Mouse (Mus musculus) frontal cortex, adult (tissue): ENCODE measurements around the gene Neurl1a.
"Not testable (repeated sequence)": the region's sequence is repeated elsewhere in the genome, so short reads cannot be mapped to it uniquely, and the experiment has no call there.

Experiments
- ATAC-seq: cut with Nextera tagmentation; 2 replicates; pipeline ENCODE4 v1.9.2; 2017; ENCODE audit warnings: mild to moderate bottlenecking, moderate library complexity, mixed read lengths; ENCODE audit not compliant: low TSS enrichment

Neurl1a gene

DNA sequence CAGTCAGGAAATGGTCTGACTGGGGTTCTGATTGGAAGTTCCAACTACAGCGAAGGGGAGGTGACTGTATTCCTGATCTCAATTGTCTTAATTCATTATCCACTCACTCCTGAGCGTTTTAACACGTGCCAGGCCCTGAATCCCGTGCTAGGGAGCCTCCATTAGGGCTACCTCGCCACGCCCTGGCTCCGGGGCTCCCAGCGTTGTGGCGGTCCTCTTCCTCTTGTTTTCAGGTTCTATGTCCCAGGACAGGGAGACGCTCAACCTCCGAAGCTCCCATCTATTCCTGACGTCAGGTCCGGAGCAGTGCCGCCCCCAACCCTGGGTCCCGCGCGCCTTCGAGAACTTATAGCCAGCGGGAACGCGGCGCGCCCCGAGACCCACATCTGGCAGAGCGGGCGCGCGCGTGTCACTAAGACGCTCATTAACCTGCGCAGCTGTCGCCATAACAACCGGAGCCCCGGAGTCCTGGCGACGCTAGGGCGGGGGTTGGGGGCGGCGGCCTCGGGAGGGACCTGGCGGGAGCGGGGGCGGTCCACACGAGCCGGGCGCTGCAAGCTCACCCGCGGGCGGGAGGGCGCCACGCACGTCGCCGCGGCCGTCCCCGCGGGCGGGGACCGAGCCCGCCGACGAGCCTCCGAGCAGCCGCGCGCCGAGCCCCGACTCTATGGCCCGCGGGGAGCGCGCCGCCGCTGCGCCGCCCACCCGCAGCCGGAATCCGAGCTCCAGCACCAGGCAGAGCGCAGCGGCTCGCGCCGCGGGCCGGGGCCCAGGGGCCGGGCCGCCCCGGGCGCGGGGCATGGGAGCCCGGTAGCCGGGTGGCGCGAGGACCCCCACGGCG is at the start of gene Neurl1a:
Neurl1a (plus strand) TSS at position 390 of the 841 bp plus-strand sequence.
- peak; percentile 58 for ATAC-seq

DNA sequence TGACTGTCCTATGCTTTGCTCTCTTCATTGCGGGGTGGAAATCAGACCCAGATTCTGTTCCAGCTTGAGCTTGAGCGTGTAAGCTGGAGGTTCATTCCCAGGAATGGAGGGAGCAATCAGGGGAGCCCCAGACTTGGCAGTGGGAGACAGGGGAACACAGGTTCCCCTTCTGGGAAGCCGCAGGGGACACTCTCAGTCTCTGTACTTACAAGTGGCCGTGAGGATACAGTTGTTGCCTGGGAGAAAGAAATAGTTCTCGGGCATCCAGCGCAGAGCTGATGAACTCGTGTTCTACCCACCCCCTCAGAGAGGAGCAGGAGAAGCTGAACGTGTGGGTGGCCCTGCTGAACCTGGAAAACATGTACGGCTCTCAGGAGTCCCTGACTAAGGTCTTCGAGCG is 49.8 kb upstream of the Neurl1a start:
- ATAC-seq = no peak

DNA sequence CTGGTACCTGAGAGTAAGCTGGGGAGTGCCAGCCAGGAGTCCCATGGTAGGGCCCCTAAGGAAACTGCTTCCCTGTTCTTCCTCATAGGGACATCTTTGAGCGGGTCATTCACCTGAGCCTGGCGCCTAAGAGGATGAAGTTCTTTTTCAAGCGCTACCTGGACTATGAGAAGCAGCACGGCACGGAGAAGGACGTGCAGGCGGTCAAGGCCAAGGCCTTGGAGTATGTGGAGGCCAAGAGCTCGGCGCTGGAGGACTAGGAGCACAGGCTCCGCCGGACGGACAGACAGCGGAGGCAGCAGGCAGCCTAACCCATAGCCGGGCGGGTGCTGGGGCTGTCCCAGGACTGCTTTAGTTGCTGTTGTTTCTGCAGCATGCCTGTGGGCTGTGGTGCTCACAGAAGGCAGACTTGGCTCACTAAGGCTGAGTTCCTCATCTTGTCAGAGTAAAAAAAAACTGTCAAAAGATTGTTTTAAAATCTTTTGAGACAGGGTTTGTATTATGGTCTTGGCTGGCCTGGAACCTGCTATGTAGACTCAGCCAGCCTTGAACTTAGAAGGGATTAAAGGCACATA is 48.0 kb upstream of the Neurl1a start:
- ATAC-seq = no peak

DNA sequence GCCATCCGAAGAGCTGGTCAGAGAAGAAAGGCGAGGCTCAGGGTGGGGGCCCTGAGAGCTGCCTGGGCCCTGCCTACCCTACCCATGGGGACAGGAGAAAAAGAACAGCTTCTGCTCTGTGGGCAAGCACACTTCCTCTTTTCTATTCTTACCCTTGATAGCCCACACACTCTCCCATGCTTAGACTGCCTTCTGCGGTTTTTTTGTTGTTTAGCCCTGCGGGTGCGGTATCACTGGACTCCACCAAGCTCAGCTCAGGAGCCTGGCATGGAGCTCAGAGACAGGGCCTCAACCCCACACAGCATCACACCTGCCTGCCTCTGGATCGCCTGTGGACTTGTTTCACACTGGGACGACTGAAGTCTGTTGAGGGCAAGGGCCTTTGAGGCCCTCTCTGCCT is 45.5 kb upstream of the Neurl1a start:
- peak; percentile 44; the same call in 1 of the 2 replicates for ATAC-seq

DNA sequence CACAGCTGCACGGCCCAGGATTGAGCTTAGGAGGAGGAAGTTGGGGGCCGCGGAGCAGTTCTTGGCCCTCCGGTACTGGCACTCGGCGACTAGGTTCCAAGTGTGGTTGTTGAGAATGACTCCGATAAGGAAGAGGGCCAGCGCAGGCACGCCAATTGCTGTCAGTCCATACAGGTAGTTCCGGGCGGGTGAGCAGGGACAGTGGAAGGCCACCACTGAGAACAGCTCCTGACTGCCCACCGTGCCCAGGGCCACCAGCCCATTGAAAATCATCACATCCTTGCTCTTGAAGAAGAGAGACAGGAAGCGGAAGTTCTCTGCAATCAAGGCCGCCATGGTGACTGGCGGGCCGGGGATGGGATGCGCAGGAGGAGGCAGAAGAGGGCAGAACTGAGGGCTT is 43.1 kb upstream of the Neurl1a start:
- no peak for ATAC-seq

DNA sequence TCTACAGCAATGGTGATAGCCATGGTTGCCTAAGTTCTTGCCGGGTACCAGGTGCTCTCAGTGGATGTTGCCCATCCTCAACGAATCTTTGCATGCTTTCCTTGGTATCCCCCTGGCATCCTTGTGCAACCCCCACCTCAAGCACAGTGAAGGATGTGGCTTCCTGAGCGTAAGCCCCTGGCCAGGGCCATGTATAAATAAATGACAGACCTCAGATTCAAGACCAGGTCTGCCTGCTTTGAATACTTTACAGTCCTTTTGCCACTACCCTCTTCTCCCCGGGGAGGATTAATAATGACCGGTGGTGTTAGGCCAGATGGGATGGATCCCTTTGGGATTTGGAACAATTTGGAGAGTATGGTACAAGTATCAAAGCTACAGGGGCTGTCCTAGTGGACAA is 42.5 kb upstream of the Neurl1a start:
- no peak for ATAC-seq

DNA sequence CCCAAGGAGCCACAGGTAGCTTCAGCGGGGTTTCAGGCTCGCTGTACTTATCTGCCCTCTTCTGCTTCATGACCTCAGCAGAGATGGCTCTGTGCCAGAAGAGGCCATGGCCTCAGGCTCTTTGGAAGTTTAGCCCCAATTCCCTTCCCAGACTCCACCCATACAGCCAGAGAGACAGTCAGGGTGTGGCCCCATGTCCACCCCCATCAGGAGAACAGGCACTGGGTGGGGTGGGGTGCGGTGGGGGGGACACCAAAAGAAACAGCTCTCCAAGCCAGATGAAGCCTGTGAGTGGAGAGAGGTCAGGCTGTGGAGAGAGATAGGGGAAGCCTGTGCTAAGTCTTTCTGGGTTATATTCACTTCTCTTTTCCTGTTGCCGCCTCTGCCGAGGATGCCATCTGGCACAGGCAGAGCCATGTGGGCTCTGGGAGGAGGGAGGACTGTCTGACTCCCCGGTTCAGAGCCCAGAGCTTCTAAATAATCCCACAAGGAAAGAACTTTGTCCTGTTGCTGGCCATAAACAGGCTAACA is 41.5 kb upstream of the Neurl1a start:
- ATAC-seq = peak; percentile 64

DNA sequence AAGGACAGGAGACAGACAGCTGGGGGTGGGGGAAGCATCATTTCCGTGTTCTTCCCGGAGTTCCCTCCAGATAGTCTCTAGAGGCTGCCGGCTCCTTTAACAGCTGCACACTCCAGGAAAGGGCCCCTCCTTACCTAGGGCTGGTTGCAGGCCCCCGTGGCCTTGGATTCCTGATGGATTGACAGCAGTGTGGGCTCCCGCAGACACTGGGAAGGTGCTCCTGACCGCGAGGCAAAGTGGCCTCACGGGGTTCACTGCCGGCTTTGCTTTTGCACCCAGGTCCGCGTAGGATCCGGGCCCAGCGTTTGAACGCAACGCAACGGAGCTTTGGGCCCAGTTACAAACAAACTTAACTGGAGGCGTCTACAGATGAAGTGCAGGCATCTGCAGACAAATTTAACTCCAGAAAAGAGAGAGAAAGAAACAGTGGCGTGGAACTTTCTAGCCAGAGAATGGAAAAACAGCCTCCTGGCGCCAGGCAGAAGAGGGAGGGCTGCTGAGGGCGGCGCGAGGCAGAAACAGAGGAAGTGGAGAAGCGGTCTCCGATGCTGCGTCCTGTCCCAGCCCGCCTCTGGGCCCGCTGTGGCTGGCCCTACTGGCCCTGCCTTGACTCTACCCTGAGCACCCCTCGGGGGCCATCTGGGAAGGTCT is 40.7 kb upstream of the Neurl1a start, which contains the start of gene Calhm2:
Calhm2 (minus strand) TSS at position 524 of the 651 bp plus-strand sequence.
- ATAC-seq = peak; percentile 50

DNA sequence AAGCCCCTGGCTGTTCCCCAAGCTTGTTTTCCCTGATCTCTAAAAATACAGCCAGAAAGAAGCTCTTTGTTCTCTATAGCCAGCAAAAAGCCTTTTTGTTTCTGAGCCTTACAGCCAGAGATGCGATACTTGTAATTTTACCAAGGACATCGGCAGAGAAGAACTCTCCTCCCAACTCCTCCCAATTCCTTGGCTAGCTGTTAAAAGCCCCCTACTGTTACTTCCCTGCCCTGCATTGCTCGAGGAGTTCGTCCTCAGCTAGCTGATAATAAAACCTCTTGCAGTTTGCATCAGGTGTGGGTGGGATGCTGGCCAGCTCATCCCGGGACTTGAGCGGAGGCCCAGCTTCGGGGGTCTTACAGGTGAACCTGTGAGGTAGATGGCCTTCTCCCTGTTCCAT is 39.0 kb upstream of the Neurl1a start:
- not testable (repeated sequence) for ATAC-seq

DNA sequence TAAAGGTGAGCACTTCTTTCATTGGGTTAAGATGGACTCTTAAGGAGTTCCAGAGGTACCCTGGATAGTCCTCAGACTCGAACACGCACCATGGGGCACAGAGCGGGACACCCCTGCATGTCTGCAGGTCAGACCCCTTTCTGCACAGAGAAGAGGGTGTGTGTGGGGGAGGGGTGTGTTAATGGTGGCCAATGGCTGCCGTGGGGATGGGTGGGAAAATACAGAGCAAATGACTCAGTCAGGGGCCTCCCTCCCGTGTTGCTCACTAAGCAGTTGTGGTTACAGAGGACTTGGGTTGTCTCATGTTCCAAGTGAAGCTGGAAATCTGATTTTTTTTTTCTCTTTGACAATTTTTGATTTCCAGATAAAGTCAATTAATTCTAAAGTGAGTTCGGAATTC is 36.2 kb upstream of the Neurl1a start:
- ATAC-seq = no peak

DNA sequence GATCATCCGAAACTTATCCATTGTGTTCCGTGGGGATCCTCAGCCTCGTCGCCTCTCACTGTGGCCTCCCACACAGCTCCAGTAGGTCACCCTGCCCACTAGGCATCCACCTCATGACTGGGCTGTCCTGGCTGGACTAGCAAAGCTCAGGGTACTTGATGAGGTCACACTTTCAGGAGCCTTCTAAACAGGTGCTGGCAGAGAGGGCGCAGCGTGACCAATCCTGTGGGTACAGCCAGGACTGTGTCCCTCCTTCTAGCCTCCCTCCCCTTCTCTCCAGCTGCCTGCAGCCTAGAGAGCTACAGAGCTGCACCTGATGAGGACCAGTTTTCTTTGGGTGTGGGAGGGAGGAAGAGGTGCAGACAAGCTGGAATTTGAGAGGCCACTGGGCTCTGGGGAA is 34.5 kb upstream of the Neurl1a start, which contains the start of gene Calhm1:
Calhm1 (minus strand) TSS at position 101 of the 400 bp plus-strand sequence.
- no peak for ATAC-seq

DNA sequence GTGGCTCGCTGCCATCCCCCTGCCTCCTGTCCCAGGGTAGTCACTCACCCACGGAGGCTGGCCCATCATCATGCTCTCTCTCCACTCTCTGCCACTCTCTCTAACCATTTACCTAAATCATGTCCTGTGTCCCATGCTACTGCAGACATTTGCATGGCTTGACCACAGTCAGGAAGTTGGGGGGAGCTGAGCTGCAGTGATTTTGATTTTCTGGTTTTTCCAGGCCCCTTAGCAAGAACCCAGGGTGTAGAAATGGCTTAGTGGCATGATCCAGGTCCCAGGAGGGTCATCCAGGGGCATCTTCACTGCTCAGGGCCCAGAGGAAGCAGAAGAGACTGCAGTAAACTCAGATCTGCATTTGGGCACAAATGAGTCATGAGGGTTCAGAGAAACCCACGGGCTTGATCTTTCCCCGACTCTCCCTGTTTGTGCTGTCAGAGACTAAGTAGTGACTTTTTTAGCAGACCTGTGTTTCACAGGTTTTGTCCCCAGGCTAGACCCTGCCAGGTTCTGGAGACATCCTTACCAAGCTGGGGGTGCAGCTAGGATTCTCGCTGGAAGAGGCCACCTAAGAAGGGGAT is 30.3 kb upstream of the Neurl1a start:
- no peak for ATAC-seq

DNA sequence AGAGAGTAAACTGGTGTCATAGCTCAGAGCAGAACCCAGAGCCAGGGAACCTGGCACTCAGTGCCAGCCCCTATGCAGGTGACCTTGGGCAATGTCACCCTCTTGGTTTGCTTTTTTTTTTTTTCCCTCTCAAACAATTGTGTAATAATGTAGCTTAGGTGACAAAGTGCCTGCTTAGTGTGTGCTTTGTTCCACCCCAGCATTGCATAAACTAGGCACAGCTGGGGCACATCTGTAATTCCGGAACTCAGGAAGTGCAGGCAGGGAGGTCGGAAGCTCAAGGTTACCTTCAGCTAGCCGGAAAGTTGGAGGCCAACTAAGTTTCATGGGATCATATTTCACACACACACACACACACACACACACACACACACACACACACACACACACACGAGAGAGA is 28.8 kb upstream of the Neurl1a start:
- ATAC-seq = no peak

DNA sequence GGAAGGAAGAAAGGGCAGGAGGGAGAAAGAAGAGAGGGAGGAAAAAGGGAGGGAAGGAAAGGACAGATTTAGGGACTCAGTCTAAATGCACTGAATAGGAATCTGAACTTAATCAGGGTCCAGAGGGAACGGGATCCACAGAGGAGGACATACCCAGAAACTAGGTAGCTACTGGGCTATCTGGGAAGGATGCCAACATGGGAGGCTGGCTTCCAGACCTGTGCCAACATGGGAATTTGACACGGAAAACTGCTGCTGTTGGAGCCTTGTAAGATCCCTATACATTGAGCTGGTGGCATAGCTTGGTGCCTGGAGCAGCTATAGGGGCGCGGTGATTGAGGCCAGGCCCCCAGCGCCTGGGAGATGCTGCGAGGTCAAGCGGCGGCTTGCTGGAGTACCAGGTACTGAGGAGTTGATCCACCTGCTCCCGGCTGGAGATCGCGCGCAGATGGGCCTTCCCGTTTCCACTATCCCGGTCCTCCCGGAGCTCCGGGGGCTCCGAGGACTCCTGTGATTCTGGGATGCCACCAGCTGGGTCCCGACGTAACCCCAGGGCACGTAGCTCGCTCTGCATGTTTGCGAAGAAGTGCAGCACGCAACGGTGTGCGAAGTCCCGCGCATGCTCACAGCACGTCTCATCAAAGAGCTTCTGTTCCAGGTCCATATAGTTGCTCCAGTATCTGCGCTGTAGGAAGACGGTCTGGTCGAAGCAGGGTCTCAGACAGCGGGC is 27.1 kb upstream of the Neurl1a start:
- ATAC-seq = peak; percentile 84

DNA sequence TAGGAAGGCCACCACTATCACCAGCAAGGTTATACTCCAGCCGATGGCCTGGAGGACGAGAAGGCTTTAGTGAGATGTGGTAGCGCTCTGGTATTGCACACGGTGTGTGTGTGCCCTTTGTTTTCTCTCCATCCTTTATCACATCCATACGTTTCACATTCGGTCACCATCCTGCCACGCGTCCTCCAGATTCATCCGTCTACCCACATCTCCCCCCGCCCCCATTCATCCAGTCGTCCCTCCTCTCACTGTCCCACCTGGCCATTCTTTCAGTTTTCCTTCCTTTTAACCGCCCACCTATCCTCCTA is 26.6 kb upstream of the Neurl1a start:
- no peak for ATAC-seq

DNA sequence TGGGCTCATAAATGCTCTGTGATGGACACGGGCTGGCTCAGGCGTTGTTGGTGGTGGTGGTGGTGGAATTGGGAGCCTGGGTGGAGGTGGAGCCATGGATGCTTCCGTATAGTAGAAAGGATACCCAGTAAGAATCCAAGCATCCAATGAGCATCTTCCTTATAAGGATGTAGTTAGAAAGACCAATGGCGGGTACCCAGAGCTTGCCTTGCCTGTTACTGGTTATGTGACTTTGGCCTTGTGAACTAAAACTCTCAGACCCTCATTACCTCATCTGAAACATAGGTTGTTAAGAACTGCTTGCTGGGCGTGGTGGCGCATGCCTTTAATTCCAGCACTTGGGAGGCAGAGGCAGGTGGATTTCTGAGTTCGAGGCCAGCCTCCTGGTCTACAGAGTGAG is 24.9 kb upstream of the Neurl1a start:
- ATAC-seq = no peak

DNA sequence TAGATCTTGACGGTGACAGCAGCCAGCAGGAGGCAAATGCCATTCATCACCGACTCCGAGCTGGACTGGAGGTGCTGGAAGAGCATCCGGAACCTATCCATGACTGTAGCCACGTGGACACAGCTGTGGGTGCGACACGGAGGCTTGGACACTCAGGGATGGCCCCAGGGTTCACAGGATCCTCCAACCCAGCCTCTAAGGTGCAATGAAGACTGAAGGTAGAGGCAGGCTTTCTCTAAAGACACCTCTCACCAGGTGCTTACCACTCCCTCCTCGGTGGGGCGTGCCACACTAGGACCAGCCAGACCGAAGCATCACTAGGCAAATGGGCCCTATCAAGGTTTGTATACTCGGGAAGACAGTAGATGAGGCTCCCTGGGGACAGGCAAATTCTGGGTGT is 21.0 kb upstream of the Neurl1a start, which contains the start of gene Calhm3:
Calhm3 (minus strand) TSS at position 101 of the 400 bp plus-strand sequence.
- ATAC-seq = no peak

DNA sequence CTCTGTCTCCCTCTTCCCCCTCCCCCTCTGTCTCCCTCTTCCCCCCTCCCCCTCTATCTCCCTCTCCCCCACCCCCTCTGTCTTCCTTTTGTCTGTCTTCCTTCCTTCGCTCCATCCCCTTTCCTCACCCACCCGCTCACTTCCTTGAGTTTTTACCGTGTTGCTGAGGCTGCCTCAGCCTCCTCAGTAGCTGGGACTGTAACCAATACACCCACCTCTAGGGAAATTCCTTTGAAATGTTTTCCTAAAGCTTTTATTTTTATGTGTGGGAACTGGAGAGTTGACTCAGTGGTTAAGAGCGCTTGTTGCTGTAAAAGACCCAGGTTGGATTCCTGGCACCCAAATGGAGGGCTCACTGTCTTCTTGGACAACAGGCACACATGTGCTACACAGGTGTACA is 17.0 kb upstream of the Neurl1a start:
- ATAC-seq = peak; percentile 91

DNA sequence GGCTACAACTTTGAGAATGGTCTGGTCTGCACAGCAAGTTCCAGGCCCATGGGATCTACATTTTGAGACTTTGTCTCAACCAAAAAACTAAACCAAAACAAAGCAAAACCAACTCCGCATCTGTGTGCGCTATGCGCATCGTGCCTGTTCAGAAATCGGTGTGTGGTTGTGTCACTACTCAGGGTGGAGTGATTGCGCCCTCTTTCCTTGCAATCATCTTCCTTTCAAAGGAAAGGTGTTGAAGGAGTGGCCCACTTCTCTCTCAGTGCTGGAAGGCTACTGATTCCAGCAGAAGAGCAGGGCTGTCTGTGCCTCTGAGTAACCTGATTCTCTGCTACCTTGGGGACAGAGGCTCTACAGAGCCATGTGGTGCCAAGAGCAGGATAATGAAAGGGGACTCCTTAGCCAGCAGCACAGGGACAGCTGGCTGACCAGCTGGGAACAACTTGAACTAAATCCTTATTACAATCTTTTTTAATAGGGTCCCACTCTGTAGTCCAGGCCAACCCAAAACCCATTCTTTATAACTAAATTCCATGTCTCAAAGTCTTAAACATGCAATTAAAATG is 15.4 kb upstream of the Neurl1a start:
- no peak for ATAC-seq

DNA sequence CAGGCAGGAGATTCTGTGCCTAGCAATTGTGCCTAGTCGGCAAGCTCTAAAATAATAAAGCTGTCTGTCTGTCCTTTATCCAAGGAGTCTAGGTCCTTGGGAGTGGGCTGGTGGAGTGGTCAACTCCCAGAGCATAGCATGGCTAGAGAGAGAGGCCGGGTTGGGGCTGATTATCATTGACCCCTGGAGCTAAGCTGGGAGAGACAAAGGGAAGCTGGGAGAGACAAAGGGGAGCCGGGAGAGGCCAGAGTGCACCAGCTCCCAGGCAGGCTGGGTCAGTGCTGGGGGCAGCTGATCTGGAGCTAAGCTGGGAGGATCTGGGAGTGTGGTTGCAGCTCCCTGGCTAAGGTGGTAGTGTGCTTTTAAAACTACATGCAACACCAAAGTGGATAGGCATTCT is 11.9 kb upstream of the Neurl1a start:
- no peak for ATAC-seq

DNA sequence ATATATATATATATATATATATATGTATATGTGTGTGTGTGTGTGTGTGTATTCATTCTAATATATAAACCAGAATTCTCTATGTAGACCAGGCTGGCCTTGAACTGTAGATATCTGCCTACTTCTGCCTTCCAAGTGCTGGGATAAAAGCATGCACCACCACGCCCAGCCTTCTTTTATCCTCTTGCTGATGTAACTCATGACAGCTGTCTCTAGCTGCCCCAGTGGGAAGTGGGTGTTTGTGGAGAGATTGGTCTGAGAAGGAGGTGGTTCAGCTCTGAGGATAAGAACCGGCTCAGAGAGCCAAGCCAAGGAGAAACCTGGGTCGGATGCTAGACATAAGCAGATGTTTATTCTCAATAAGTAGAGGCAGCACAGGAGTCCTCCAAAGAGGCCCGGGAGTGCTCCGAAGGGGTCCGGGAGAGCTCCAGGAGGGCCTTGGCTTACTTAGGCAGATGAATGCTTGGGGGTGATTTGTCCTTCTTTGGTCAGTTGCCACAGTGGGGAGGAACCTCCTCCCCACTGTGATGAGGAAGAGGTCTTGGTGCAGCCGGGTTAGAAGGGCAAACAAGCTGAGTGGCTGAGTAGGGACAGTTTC is 10.9 kb upstream of the Neurl1a start:
- peak; percentile 56 for ATAC-seq
